Mouse (Mus musculus) lung, embryonic 14.5 days (tissue): ENCODE measurements around the gene Chd9. TPM values are rescaled to one million over a fixed set of nuclear protein-coding genes. Genes with fewer than 3 reads are reported as not detected.
A peak's percentile ranks its signal among the peaks of the same experiment; 100 is the strongest.

Experiments
- ATAC-seq: fragments of 200-750 bp; cut with Nextera tagmentation; 2 replicates; pipeline ENCODE4 v1.8.0; 2017; ENCODE audit warnings: mild to moderate bottlenecking, moderate TSS enrichment, moderate library complexity; ENCODE audit not compliant: insufficient read depth
- DNase-seq: peaks from one replicate; pipeline ENCODE4 v3.0.0-alpha.2; 2015
- H3K27ac ChIP-seq: fragments of 300-500 bp; sonication (generic); 2 replicates; pipeline ENCODE4 v1.5.1; 2014; ENCODE audit warnings: low read depth, mild to moderate bottlenecking, moderate library complexity
- H3K27me3 ChIP-seq: fragments of 300-500 bp; sonication (generic); 2 replicates; pipeline ENCODE4 v1.6.1; 2014; ENCODE audit warnings: low read length, control low read depth; ENCODE audit not compliant: insufficient read depth
- H3K36me3 ChIP-seq: fragments of 300-500 bp; sonication (generic); 2 replicates; pipeline ENCODE4 v1.6.1; 2014; ENCODE audit warnings: control low read depth; ENCODE audit not compliant: insufficient read depth
- H3K4me1 ChIP-seq: fragments of 300-500 bp; sonication (generic); 2 replicates; pipeline ENCODE4 v1.6.1; 2014; ENCODE audit warnings: antibody characterized with exemption, control low read depth; ENCODE audit not compliant: insufficient read depth
- H3K4me2 ChIP-seq: fragments of 300-500 bp; sonication (generic); 2 replicates; pipeline ENCODE4 v1.6.1; 2014; ENCODE audit warnings: mild to moderate bottlenecking
- H3K4me3 ChIP-seq: fragments of 300-500 bp; sonication (generic); 2 replicates; pipeline ENCODE4 v1.5.1; 2014; ENCODE audit warnings: low read depth, low read length
- H3K9ac ChIP-seq: fragments of 300-500 bp; sonication (generic); 2 replicates; pipeline ENCODE4 v1.6.1; 2014
- H3K9me3 ChIP-seq: fragments of 300-500 bp; sonication (generic); 2 replicates; pipeline ENCODE4 v1.6.1; 2016; ENCODE audit warnings: low read depth, low read length, control low read depth
- CTCF ChIP-seq: IDR thresholded peaks from 2 replicates; pipeline ENCODE4 v1.5.1; 2016; ENCODE audit warnings: antibody characterized with exemption, low read depth
- WGBS: fragments of 180-500 bp; shearing (Covaris S2); extraction: QIAGEN DNeasy Blood & Tissue Kit; methylation state at CpG from one replicate; pipeline ENCODE4 v1.1.7; 2014; 5-methylcytosine and 5-hydroxymethylcytosine counted together
- polyA plus RNA-seq: library from polyadenylated mRNA; unstranded; fragments of >200 nt; fragmentation: Nextera tagmentation; extraction: Ambion mirVana; gene quantifications from 2 replicates; pipeline ENCODE4 v1.2.1, GENCODE M21; 2014

Chd9 gene
- polyA plus RNA-seq, 1 experiment from 2014 or later = 72.5 TPM

DNA sequence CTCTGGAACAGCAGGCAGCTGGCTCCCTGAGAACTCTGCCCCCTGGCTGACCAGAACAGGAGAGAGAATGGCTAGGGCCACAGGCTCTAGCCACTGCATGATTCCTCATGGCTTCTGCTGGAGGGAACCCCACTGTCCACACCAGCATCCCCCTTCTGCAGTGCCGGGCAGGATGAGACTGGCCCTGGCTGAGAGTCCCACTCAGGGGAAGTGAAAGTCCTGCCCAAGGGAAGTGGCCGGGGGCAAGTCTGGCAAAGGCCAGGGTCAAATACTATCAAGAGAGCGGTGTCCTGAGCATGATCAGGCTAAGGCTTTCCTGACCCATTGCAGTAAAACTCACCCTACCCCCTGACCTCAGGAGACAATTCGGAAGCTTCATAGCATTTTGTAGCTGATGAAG is 44.9 kb downstream of the Chd9 start:
- Histone ChIP-seq H3K4me3 (no peak overlapping the region), H3K27ac (no peak overlapping the region), H3K9me3 (no peaks in the 10 kb centered on the region), H3K36me3 (no peaks in the 10 kb centered on the region), H3K4me1 (peaks cover 19% of the 10 kb centered on the region), H3K27me3 (no peaks in the 10 kb centered on the region), H3K4me2 (no peak overlapping the region), H3K9ac (no peak overlapping the region)
- DNase-seq (no peak), ATAC-seq (no peak)
- no peak for TF ChIP-seq CTCF
- WGBS = 83% methylated on average over 4 of the region's 4 CpGs

DNA sequence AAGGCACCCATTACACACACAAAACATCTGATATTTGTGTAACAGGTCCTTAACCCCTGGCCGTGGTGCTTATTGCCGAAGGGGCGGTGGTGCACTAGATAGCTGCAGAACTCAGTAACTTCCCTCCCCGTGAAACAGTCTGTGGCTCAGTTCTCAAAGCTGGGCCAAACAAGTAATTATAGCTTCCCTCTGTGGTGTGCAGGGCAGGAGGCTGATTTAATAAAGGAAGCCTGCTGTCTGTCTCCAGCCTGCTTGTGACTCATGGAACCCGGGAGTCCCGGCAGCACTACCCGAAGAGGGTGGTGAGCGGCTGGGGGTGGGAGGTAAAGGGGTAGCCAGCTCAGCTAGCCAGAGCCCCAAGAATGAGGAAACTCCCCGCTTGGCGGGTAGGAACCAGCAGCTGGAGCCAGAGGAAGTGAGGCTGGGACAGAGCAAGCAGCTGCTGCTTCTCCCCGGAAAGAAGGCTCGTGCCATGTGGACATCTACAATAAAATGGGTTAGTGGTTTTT is 48.1 kb downstream of the Chd9 start:
- DNase-seq = peak; percentile 69

DNA sequence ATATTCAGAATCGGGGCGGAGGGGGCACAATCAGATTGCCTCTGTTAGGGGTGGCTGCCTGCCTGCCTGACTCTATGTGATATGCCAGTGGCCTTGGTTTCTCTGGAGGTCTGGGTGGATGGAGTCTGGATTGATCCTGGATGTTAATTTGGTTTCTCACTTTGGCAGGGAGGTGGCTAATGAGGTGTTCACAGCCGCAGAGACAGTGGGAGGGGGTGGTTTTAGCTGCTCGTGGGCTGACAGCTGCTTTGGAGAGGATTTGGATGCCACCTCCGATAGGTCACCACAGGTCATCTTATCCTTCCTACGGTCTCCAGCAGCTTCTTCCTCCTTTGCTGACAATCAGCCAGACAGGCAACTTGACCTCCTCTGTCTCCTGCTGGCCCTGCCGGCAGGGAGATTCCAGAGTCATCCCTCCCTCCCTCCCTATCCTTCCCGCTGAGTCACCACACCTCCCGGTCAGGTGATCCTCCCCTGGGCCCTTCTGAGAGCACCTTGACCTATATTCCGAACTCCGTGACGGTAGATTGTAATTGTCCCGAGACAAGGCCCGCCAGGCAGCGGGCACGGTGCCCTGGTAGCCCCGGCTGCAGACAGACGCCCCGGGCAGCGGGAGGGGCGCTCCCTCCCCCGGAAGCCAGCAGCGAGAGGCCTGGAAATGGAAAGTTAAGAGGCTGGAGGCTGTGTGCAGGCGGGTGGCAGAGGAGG is 48.7 kb downstream of the Chd9 start:
- Histone ChIP-seq H3K4me3 (peak overlapping the region; percentile 42), H3K36me3 (no peaks in the 10 kb centered on the region), H3K27me3 (no peaks in the 10 kb centered on the region), H3K9me3 (no peaks in the 10 kb centered on the region), H3K4me1 (peaks cover 10% of the 10 kb centered on the region; the same call in 1 of the 2 replicates), H3K9ac (peak overlapping the region; percentile 58), H3K4me2 (peak overlapping the region; percentile 83), H3K27ac (peak overlapping the region; percentile 76)
- TF ChIP-seq CTCF = no peak
- whole genome bisulfite sequencing = 3% methylated on average over 24 of the region's 24 CpGs
- peak; percentile 74 for DNase-seq
- peak; percentile 75 for ATAC-seq

More for the DNA sequence above, 48.1 kb downstream of the Chd9 start:
- no peaks in the 10 kb centered on the region for H3K9me3 ChIP-seq
- no peaks in the 10 kb centered on the region for H3K27me3 ChIP-seq
- H3K27ac ChIP-seq = peak overlapping the region; percentile 76
- H3K4me1 ChIP-seq = peaks cover 10% of the 10 kb centered on the region; the same call in 1 of the 2 replicates
- ATAC-seq = peak; percentile 60; the same call in 1 of the 2 replicates
- TF ChIP-seq CTCF = no peak
- WGBS = 9% methylated on average over 12 of the region's 12 CpGs
- no peaks in the 10 kb centered on the region for H3K36me3 ChIP-seq
- H3K4me3 ChIP-seq = 0 out of 2 replicates have a peak overlapping the region, but pooled peaks have one; percentile 42
- peak overlapping the region; percentile 58; the same call in 1 of the 2 replicates for H3K9ac ChIP-seq
- peak overlapping the region; percentile 83 for H3K4me2 ChIP-seq

DNA sequence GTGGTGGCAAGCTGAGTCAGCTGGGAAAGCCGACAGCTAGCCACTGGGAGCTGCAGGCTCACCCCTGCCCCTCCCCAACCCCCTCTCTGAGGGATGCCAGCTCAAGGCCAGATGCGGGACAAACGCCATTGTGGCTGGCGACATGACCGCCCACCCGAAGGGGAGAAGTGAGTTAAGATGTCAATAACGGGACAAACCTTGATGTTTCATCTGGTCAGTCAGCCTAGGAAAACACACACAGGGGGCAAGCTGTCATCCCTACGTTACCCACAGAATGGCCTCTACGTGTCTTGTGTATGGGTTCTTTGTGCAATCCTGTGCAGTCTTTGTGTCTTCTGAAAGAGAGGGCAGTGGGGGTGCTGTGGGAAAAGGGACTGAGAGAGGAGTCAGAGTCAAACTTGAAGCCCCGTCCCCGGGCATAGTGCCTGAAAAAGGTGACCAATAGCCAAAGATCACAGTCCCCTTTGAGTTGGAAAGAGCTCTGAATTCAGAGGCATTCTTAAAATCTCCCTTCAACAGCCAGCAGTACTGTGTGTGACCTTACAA is 49.4 kb downstream of the Chd9 start:
- Histone ChIP-seq H3K27me3 (no peaks in the 10 kb centered on the region), H3K36me3 (no peaks in the 10 kb centered on the region), H3K4me2 (peak overlapping the region; percentile 83), H3K4me1 (peaks cover 10% of the 10 kb centered on the region; the same call in 1 of the 2 replicates), H3K4me3 (peak overlapping the region; percentile 42), H3K27ac (peak overlapping the region; percentile 76), H3K9ac (peak overlapping the region; percentile 58), H3K9me3 (no peaks in the 10 kb centered on the region)
- ATAC-seq = peak; percentile 37; the same call in 1 of the 2 replicates
- no peak for DNase-seq
- no peak for TF ChIP-seq CTCF
- 3% methylated on average over 11 of the region's 11 CpGs for WGBS

DNA sequence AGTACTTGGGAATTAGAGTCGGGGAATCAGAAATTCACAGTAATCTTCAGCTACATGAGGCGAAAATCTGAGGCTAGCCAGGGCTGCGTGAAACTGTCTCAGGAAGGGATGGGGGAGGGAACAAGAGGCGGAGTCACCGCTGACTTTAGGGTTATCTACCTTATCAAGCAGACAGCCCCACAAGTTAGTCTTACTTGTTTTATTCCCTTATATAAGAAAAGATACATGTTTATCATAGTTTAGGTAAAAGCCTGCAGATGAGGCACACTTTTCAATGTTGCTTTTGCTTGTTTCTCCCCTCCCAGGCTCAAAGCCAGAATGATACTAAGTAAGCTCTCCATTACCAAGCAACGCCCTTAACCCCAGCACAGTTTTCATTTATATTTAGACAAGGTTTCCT is 50.4 kb downstream of the Chd9 start:
- WGBS = 64% methylated on average over 6 of the region's 6 CpGs

DNA sequence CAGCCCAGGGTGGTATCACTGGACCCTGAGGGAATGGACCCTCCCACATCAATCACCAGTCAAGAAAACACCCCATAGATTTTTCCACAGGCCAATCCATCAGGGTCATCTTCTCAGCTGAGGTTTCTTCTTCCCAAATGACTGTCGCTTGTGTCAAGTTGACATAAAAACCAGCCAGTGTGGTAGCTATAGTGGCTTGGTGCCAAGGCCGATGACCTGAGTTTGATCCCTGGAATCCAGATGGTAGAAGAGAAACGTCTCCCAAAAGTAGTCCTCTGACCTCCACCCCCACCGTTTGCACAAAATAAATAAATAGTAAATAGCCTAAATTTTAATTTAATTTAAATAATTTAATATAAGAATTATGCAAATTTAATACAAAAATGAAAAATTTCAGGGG is 51.9 kb downstream of the Chd9 start:
- no peak for TF ChIP-seq CTCF

More for the DNA sequence above, 50.4 kb downstream of the Chd9 start:
- H3K27ac ChIP-seq = no peak overlapping the region
- no peaks in the 10 kb centered on the region for H3K27me3 ChIP-seq
- H3K9ac ChIP-seq = no peak overlapping the region
- no peak overlapping the region for H3K4me2 ChIP-seq
- DNase-seq (no peak), ATAC-seq (no peak)
- no peaks in the 10 kb centered on the region for H3K36me3 ChIP-seq
- no peak for TF ChIP-seq CTCF
- H3K4me3 ChIP-seq = no peak overlapping the region
- H3K4me1 ChIP-seq = peaks cover 10% of the 10 kb centered on the region; the same call in 1 of the 2 replicates
- H3K9me3 ChIP-seq = no peaks in the 10 kb centered on the region

DNA sequence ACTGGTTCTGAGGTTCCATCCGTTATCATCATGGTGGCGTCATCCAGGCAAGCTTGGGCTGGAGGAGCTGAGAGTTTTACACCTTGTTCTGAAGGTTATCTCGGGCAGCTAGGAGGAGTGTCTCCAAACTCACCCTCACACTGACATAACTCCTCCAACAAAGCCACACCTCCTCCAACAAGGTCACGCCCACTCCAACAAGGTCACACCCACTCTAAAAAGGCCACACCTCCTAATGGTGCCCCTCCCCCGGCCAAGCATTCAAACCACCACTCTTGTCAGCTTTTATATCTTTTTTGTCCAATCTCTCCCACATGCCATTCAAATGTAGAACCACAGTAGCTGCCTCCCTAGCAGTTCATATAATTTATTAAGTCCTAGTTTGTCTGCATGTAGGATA is 53.0 kb downstream of the Chd9 start:
- no peak for ATAC-seq

More for the DNA sequence above, 51.9 kb downstream of the Chd9 start:
- WGBS = 65% methylated on average over 4 of the region's 4 CpGs
- no peak overlapping the region for H3K9ac ChIP-seq
- DNase-seq (no peak), ATAC-seq (no peak)
- no peak overlapping the region for H3K4me3 ChIP-seq
- no peaks in the 10 kb centered on the region for H3K9me3 ChIP-seq
- H3K27me3 ChIP-seq = no peaks in the 10 kb centered on the region
- no peak overlapping the region for H3K4me2 ChIP-seq
- H3K4me1 ChIP-seq = peaks cover 10% of the 10 kb centered on the region; the same call in 1 of the 2 replicates
- no peaks in the 10 kb centered on the region for H3K36me3 ChIP-seq
- no peak overlapping the region for H3K27ac ChIP-seq

More for the DNA sequence above, 53.0 kb downstream of the Chd9 start:
- no peak for TF ChIP-seq CTCF
- Histone ChIP-seq H3K4me2 (no peak overlapping the region), H3K36me3 (no peaks in the 10 kb centered on the region), H3K9ac (no peak overlapping the region), H3K27me3 (no peaks in the 10 kb centered on the region), H3K4me1 (peaks cover 10% of the 10 kb centered on the region; the same call in 1 of the 2 replicates), H3K4me3 (no peak overlapping the region), H3K27ac (no peak overlapping the region), H3K9me3 (no peaks in the 10 kb centered on the region)
- DNase-seq = no peak
- WGBS = 80% methylated on average over 5 of the region's 5 CpGs
